Mouse (Mus musculus): Measurements from ENCODE around the gene Icos. TPM values are rescaled to one million over a fixed set of nuclear protein-coding genes. Genes with fewer than 3 reads are reported as not detected.

Icos gene
- polyA plus RNA-seq, 1 experiment from 2014 or later, result 0.06 TPM

- 93% methylated on average over 5 of the region's 5 CpGs for WGBS (ENCODE audit: missing documents)
- no peak overlapping the region for H3K4me3 ChIP-seq (ENCODE audit: inconsistent target)
- H3K79me2 ChIP-seq (ENCODE audit: inconsistent target), result no peaks in the 10 kb centered on the region
- no peak overlapping the region for H3K27ac ChIP-seq
- H3K36me3 ChIP-seq (ENCODE audit: inconsistent target), result no peaks in the 10 kb centered on the region
Measured at GRCm38 (mm10) chr1:60986141-60986540, 8.4 kb downstream of the Icos start.

GRCm38 (mm10) chr1:60989086-60989485 lies 11.4 kb downstream of the Icos start:
- H3K79me2 ChIP-seq (ENCODE audit: inconsistent target), result no peaks in the 10 kb centered on the region
- no peaks in the 10 kb centered on the region for H3K36me3 ChIP-seq (ENCODE audit: inconsistent target)
- H3K4me3 ChIP-seq (ENCODE audit: inconsistent target), result no peak overlapping the region
- H3K27ac ChIP-seq, result no peak overlapping the region
- 93% methylated on average over 5 of the region's 5 CpGs for WGBS (ENCODE audit: missing documents)

- Histone ChIP-seq H3K36me3 (ENCODE audit: inconsistent target) (no peaks in the 10 kb centered on the region), H3K79me2 (ENCODE audit: inconsistent target) (no peaks in the 10 kb centered on the region), H3K4me3 (ENCODE audit: inconsistent target) (no peak overlapping the region), H3K27ac (no peak overlapping the region)
- WGBS (ENCODE audit: missing documents), result 56% methylated on average over 8 of the region's 8 CpGs
Measured at GRCm38 (mm10) chr1:60990305-60990704, 12.6 kb downstream of the Icos start.

- H3K4me3 ChIP-seq (ENCODE audit: inconsistent target), result no peak overlapping the region
- WGBS (ENCODE audit: missing documents), result 88% methylated on average over 3 of the region's 3 CpGs
- no peaks in the 10 kb centered on the region for H3K79me2 ChIP-seq (ENCODE audit: inconsistent target)
- H3K27ac ChIP-seq, result no peak overlapping the region
- no peaks in the 10 kb centered on the region for H3K36me3 ChIP-seq (ENCODE audit: inconsistent target)
Measured at GRCm38 (mm10) chr1:60998008-60998557, 20.4 kb downstream of the Icos start.

- Histone ChIP-seq H3K79me2 (ENCODE audit: inconsistent target) (no peaks in the 10 kb centered on the region), H3K4me3 (ENCODE audit: inconsistent target) (no peak overlapping the region), H3K36me3 (ENCODE audit: inconsistent target) (no peaks in the 10 kb centered on the region), H3K27ac (no peak overlapping the region)
- WGBS (ENCODE audit: missing documents), result 100% methylated on average over 1 of the region's 2 CpGs
Measured at GRCm38 (mm10) chr1:60998689-60999088, 21.0 kb downstream of the Icos start.

GRCm38 (mm10) chr1:61001786-61002354 lies 24.1 kb downstream of the Icos start:
- Histone ChIP-seq H3K4me3 (ENCODE audit: inconsistent target) (no peak overlapping the region), H3K79me2 (ENCODE audit: inconsistent target) (no peaks in the 10 kb centered on the region), H3K36me3 (ENCODE audit: inconsistent target) (no peaks in the 10 kb centered on the region), H3K27ac (no peak overlapping the region)
- 90% methylated on average over 7 of the region's 7 CpGs for WGBS (ENCODE audit: missing documents)

- no peaks in the 10 kb centered on the region for H3K79me2 ChIP-seq (ENCODE audit: inconsistent target)
- no peak overlapping the region for H3K27ac ChIP-seq
- no peak overlapping the region for H3K4me3 ChIP-seq (ENCODE audit: inconsistent target)
- WGBS (ENCODE audit: missing documents), result 97% methylated on average over 2 of the region's 2 CpGs
- no peaks in the 10 kb centered on the region for H3K36me3 ChIP-seq (ENCODE audit: inconsistent target)
Measured at GRCm38 (mm10) chr1:61006229-61006628, 28.5 kb downstream of the Icos start.

GRCm38 (mm10) chr1:61007516-61007915 lies 29.8 kb downstream of the Icos start:
- Histone ChIP-seq H3K79me2 (ENCODE audit: inconsistent target) (no peaks in the 10 kb centered on the region), H3K27ac (no peak overlapping the region)

GRCm38 (mm10) chr1:61016578-61017118 lies 38.9 kb downstream of the Icos start:
- 95% methylated on average over 1 of the region's 1 CpGs for WGBS (ENCODE audit: missing documents)
- no peaks in the 10 kb centered on the region for H3K36me3 ChIP-seq (ENCODE audit: inconsistent target)

More at GRCm38 (mm10) chr1:61007516-61007915, 29.8 kb downstream of the Icos start:
- H3K4me3 ChIP-seq (ENCODE audit: inconsistent target), result no peak overlapping the region
- no peaks in the 10 kb centered on the region for H3K36me3 ChIP-seq (ENCODE audit: inconsistent target)

GRCm38 (mm10) chr1:61026712-61027111 lies 49.0 kb downstream of the Icos start:
- Histone ChIP-seq H3K79me2 (ENCODE audit: inconsistent target) (no peaks in the 10 kb centered on the region), H3K27ac (no peak overlapping the region), H3K36me3 (ENCODE audit: inconsistent target) (no peaks in the 10 kb centered on the region), H3K4me3 (ENCODE audit: inconsistent target) (no peak overlapping the region)
- WGBS (ENCODE audit: missing documents), result 93% methylated on average over 5 of the region's 5 CpGs

More at GRCm38 (mm10) chr1:61016578-61017118, 38.9 kb downstream of the Icos start:
- no peak overlapping the region for H3K4me3 ChIP-seq (ENCODE audit: inconsistent target)
- H3K27ac ChIP-seq, result no peak overlapping the region
- H3K79me2 ChIP-seq (ENCODE audit: inconsistent target), result no peaks in the 10 kb centered on the region

- WGBS (ENCODE audit: missing documents), result 93% methylated on average over 3 of the region's 3 CpGs
- H3K79me2 ChIP-seq (ENCODE audit: inconsistent target), result no peaks in the 10 kb centered on the region
Measured at GRCm38 (mm10) chr1:61027519-61027918, 49.8 kb downstream of the Icos start.

GRCm38 (mm10) chr1:61029919-61030318 lies 52.2 kb downstream of the Icos start:
- no peak overlapping the region for H3K27ac ChIP-seq
- 63% methylated on average over 1 of the region's 1 CpGs for WGBS (ENCODE audit: missing documents)
- no peak overlapping the region for H3K4me3 ChIP-seq (ENCODE audit: inconsistent target)
- H3K79me2 ChIP-seq (ENCODE audit: inconsistent target), result no peaks in the 10 kb centered on the region
- no peaks in the 10 kb centered on the region for H3K36me3 ChIP-seq (ENCODE audit: inconsistent target)

More at GRCm38 (mm10) chr1:61027519-61027918, 49.8 kb downstream of the Icos start:
- no peaks in the 10 kb centered on the region for H3K36me3 ChIP-seq (ENCODE audit: inconsistent target)
- H3K4me3 ChIP-seq (ENCODE audit: inconsistent target), result no peak overlapping the region
- H3K27ac ChIP-seq, result no peak overlapping the region

- H3K4me3 ChIP-seq (ENCODE audit: inconsistent target), result no peak overlapping the region
- H3K36me3 ChIP-seq (ENCODE audit: inconsistent target), result no peaks in the 10 kb centered on the region
- H3K79me2 ChIP-seq (ENCODE audit: inconsistent target), result no peaks in the 10 kb centered on the region
- H3K27ac ChIP-seq, result no peak overlapping the region
Measured at GRCm38 (mm10) chr1:61030532-61030931, 52.8 kb downstream of the Icos start.

GRCm38 (mm10) chr1:61035270-61035669 lies 57.5 kb downstream of the Icos start:
- 95% methylated on average over 1 of the region's 1 CpGs for WGBS (ENCODE audit: missing documents)
- Histone ChIP-seq H3K36me3 (ENCODE audit: inconsistent target) (no peaks in the 10 kb centered on the region), H3K4me3 (ENCODE audit: inconsistent target) (no peak overlapping the region), H3K79me2 (ENCODE audit: inconsistent target) (no peaks in the 10 kb centered on the region), H3K27ac (no peak overlapping the region)

GRCm38 (mm10) chr1:61038223-61038622 lies 60.5 kb downstream of the Icos start:
- Histone ChIP-seq H3K79me2 (ENCODE audit: inconsistent target) (no peaks in the 10 kb centered on the region), H3K27ac (no peak overlapping the region), H3K36me3 (ENCODE audit: inconsistent target) (no peaks in the 10 kb centered on the region), H3K4me3 (ENCODE audit: inconsistent target) (no peak overlapping the region)
- WGBS (ENCODE audit: missing documents), result 75% methylated on average over 4 of the region's 4 CpGs

- Histone ChIP-seq H3K79me2 (ENCODE audit: inconsistent target) (no peaks in the 10 kb centered on the region), H3K27ac (no peak overlapping the region), H3K4me3 (ENCODE audit: inconsistent target) (no peak overlapping the region), H3K36me3 (ENCODE audit: inconsistent target) (no peaks in the 10 kb centered on the region)
- WGBS (ENCODE audit: missing documents), result 21% methylated on average over 4 of the region's 4 CpGs
Measured at GRCm38 (mm10) chr1:61039310-61039709, 61.6 kb downstream of the Icos start.
